Mouse (Mus musculus) kidney, adult 2 months (tissue): Measurements from ENCODE around the gene Traf4.

Experiments used
- CTCF ChIP-seq: fragments of 200-500 bp; conservative IDR thresholded peaks from 2 replicates; pipeline ENCODE4 v1.5.1; 2011; ENCODE audit warnings: low read depth, mild to moderate bottlenecking, control low read depth, low read length, moderate library complexity, mixed read lengths; ENCODE audit not compliant: insufficient read depth, insufficient read length
- POLR2A ChIP-seq: fragments of 200-500 bp; IDR thresholded peaks from one replicate; pipeline ENCODE4 v1.6.1; 2011; ENCODE audit warnings: low read depth, low read length, control low read depth

- TF ChIP-seq CTCF (no peak), POLR2A (no peak)
Measured at GRCm38 (mm10) chr11:78138023-78138422, 27.4 kb downstream of the Traf4 start.
